Mouse (Mus musculus) left cerebral cortex, adult 18-20 months (tissue): ENCODE results near the gene Safb. TPM values are rescaled to one million over a fixed set of nuclear protein-coding genes. Genes with fewer than 3 reads are reported as not detected.

ENCODE experiments used
- DNase-seq, 2 experiments: peaks; one replicate each; pipeline ENCODE4 v3.0.0; 2021 to 2022; ENCODE audit warnings: low spot score in 2 of 2, mixed read lengths in 1 of 2
- total RNA-seq, 2 experiments: library from RNA; stranded (reverse); gene quantifications; 2 replicates each; pipeline ENCODE4 v1.2.3; 2021

Gene Safb
- total RNA-seq, 2 experiments from 2014 or later, result 158 to 159 TPM

DNA sequence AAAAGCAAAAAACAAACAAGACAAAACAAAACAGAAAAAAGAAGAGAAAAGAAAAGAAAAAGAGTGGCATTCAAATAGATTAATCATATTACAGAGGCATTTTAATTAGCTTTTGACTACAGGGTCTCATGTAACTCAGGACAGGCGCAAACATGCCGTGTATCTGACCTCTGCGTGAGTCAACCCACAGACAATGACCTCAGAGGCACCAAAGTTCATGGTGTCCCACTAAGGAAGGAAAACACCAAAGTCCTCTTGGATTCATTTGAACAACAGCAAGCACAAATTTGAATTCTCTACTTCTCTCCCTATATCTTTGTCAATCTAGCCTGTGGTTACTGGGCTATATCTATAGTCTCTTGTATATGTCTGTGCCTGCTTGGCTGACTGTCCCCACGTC lies 58.6 kb downstream of the Safb start:
- no peak for DNase-seq

GRCm38 (mm10) chr17:56647546-56647945 lies 62.9 kb downstream of the Safb start:
- no peak for DNase-seq

DNA sequence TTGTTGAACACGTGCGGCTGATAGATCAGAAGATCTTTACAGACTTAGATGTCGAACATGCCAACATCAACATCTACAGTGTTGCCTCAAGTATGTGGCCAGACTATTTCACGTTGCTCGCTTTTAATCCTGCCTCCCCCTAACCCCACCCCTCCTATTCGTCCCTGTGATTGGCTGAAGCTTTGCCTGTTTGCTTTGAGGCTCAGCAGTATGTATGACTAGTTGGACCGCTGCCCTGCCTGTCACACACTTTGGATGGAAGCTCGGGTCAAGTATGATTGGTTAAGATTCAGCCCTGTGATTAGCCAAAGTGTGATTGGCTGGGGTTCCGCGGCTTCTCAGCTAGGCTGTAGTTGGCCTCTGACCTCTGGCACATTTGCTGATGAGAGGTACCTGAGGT lies 67.2 kb downstream of the Safb start:
- DNase-seq, result no peak

DNA sequence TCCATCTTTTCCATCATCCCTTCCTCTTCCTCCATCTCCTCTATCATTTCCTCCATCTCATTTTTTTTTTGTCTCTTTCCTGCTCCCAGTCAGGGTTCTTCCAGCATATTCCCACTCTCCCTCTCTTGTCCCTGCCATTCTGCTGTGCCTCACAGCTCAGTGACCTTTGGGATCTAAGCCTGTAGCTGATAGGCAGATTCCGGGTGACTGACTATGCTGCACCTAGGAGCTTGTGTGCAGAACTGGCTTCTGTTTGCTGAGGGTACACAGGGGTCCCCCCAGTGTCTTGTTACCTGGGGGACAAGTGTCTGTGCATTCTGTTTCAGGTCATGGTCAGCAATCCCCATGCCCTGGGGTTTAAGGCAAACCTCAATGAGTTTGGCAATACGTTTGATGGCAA lies 70.1 kb downstream of the Safb start:
- DNase-seq, result no peak

GRCm38 (mm10) chr17:56655311-56655710 lies 70.7 kb downstream of the Safb start:
- no peak for DNase-seq

Other genes with a start within 250 kb of the Safb start
- gene Ptprs, start 108.3 kb upstream of the Safb start, total RNA-seq, result 100 to 1,000 TPM; 588 to 594 TPM
- not detected for gene Znrf4, start 72.4 kb upstream of the Safb start, total RNA-seq
- 1 to 10 TPM; 2.7 to 3.2 TPM for gene Gm20219, start 30.4 kb upstream of the Safb start, total RNA-seq
- gene Safb2, start 240 bp upstream of the Safb start, total RNA-seq, result 100 to 1,000 TPM; 104 to 120 TPM
- gene 2410015M20Rik, start 24.9 kb downstream of the Safb start, total RNA-seq, result 100 to 1,000 TPM; 139 to 143 TPM
- 100 to 1,000 TPM; 405 to 414 TPM for gene Rpl36, start 28.6 kb downstream of the Safb start, total RNA-seq
- 10 to 100 TPM; 57.1 to 60.6 TPM for gene Lonp1, start 42.1 kb downstream of the Safb start, total RNA-seq
- under 1 TPM; 0.84 TPM for gene Catsperd, start 43.3 kb downstream of the Safb start, total RNA-seq
- 10 to 100 TPM; 89.7 to 91.2 TPM for gene Ranbp3, start 88.5 kb downstream of the Safb start, total RNA-seq
- 100 to 1,000 TPM; 218 to 234 TPM for gene Ndufa11, start 132.9 kb downstream of the Safb start, total RNA-seq
- gene Vmac, start 133.2 kb downstream of the Safb start, total RNA-seq, result 10 to 100 TPM in 1 of 2 experiments, 1 to 10 TPM in 1; 9.6 to 13.5 TPM
- 1 to 10 TPM; 3.4 to 4.7 TPM for gene Nrtn, start 172.7 kb downstream of the Safb start, total RNA-seq
- 10 to 100 TPM; 61.8 to 63.0 TPM for gene Dus3l, start 179.9 kb downstream of the Safb start, total RNA-seq
- 1 to 10 TPM in 1 of 2 experiments, under 1 TPM in 1; 0.88 to 1.1 TPM for gene Prr22, start 185.4 kb downstream of the Safb start, total RNA-seq
- gene Rfx2, start 246.2 kb downstream of the Safb start, total RNA-seq, result 1 to 10 TPM; 2.6 to 2.7 TPM